Mouse (Mus musculus) 416B (cell line): Measurements from ENCODE around the gene Cfap44.
"Not testable (repeated sequence)": the region's sequence is repeated elsewhere in the genome, so short reads cannot be mapped to it uniquely, and the experiment has no call there.

Source experiments
- DNase-seq: peaks from one replicate; pipeline ENCODE4 v3.0.0; 2011; ENCODE audit warnings: low read depth

The Cfap44 gene

DNA sequence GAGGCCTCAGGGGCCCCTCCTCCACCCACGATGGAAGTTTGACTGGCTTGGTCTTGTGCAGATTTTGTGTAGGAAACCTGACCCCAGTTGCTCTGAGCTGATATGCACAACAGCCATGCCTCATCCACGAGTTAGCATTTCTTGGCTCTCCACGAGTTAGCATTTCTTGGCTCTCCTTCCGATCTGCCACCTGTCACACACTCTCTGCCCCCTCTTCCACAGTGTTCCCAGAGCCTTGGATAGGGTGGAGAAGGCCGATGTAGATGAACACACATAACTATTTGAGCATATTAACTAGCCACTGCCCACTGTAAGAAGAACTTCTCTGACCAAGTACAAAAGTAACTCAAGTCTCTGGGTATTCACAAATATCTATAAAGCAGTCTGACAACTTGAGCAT lies 33.9 kb downstream of the Cfap44 start:
- no peak for DNase-seq

DNA sequence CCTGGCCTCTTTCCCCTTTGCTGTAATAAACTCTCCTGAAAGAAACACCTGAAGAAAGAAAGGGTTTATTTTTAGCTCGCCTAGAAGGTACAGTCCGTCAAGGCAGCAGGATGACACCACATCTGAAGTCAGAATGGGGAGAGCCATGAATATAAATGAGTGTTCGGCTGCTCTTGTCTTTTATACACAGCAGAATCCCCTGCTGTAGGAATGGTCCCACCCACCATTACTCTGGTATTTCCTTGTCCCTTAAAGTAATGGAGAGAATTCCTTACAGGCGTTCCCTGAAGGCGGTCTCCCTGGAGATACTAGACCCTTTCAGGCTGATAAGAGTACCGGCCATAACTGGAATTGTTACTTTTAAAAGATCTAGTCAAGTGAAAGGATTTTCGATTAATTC lies 35.4 kb downstream of the Cfap44 start:
- DNase-seq = no peak

DNA sequence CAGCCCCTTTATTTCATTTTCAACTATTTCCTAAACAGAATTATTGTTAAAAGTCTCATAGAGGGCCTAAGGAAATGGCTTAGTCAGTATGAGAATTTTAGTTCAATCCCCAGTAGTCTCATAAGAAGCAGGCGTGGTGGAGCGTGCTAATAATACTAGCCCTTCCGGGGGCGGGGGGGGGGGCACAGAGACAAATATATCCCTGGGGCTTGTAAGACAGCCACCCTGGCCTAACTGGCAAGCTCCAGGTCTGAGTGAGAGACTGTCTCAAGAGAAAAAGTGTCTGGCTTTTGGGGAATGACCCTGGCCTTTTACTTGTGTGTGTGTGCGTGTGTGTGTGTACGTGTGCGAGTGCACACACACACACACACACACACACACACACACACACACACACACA lies 40.3 kb downstream of the Cfap44 start:
- no peak for DNase-seq

DNA sequence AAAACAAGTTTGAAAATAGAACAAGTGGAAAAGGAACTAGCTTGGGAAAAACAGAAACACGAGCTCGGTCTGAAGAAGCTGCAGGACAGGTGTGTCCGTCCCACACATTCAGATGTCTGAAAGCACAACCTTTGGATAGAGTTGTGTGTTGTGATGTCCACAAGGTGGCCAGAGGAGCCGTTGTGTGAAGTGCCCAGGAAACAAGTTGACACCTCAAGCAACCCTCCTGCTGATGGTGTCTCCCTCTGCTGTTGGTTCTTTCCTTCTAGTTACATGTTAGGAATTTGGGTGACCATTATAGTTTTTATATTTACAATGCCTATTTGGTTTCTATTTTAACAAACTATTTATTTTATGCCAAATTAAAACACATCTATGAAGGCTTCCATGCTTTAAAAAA lies 40.9 kb downstream of the Cfap44 start:
- DNase-seq = peak; percentile 55

DNA sequence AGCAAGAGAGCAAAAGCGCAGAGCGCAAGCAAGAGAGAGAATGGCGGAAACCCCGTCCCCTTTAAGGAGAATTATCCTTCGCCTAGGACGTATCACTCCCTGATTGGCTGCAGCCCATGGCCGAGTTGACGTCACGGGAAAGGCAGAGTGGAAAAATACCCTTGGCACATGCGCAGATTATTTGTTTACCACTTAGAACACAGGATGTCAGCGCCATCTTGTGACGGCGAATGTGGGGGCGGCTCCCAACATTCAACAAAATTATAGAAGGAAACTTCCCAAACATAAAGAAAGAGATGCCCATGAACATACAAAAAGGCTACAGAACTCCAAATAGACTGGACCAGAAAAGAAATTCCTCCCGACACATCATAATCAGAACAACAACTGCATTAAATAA lies 47.3 kb downstream of the Cfap44 start:
- DNase-seq = not testable (repeated sequence)

DNA sequence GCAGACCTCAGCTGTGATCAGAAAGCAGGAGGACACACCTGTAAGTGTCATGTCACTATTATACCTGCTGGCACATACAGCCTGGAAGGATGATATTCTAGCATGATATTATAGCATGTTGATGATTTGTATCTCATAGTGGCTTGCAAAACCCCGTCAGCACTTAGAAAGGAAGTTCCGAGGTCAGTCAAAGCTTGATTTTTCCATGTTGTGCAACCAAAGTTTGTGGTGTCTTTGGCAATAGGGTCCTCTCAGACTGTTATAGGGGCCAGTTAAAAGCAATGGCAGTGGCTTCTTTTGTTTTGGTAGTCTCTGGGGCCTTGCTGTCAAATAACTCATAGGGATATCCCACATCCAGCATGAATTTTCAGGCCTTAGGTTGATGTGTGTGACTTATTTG lies 63.3 kb downstream of the Cfap44 start:
- peak; percentile 79 for DNase-seq

DNA sequence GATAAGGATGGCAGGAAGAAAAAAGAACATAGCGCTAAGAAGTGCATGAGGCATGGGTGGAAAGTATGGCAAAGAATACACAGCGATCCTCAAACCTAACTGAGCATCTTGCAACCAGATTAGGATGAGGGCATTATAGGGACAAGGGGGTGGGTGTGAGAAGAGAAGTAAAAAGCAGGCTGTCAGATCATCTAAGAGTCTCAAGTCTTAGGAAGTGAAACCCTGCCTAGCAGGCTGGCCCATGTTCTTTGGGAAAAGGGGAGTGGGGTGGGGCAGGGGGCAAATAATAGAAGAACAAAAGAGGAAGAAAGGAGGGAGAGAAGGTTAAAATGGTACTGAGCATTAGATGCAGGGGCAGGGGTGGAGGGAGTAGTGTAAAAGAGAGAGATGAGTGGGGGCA lies 64.2 kb downstream of the Cfap44 start:
- DNase-seq = no peak

DNA sequence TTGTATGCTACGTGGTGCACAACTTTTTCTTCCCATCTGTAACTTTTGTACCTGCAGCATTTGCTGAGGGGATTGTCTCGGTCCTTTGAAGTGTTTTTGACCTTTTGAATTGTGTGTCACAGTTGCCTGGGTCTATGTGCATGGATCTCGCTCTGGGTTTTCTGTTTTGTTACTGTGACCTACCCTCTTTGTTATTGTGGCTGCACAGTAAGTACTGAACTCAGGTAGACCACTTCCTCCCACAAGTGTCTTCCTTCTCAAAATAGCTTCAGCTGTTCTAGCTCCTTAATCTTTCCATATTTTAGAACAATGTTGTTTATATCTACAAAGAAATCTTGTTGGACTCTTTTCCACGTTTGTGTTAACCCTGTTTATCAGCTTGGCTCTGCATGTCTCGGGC lies 66.3 kb downstream of the Cfap44 start:
- DNase-seq = no peak

DNA sequence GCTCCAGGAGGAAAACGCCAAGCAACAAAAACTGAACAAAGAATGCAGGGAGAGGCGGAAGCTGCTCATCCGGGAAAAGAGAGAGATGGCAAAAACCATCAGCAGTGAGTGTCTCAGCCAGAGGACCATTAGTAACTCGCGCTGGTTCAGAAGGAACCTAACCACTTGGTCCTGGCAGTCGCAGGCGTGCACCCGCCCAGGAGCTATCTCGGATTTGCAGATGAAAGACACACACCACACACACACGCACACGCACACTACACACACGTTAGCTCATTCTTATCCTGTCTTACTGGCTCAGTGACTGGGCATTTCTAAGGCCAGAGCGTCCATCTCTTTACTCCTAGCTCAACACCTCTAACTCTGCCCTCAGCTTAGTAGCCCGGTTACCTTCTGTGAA lies 80.7 kb downstream of the Cfap44 start:
- DNase-seq = no peak

DNA sequence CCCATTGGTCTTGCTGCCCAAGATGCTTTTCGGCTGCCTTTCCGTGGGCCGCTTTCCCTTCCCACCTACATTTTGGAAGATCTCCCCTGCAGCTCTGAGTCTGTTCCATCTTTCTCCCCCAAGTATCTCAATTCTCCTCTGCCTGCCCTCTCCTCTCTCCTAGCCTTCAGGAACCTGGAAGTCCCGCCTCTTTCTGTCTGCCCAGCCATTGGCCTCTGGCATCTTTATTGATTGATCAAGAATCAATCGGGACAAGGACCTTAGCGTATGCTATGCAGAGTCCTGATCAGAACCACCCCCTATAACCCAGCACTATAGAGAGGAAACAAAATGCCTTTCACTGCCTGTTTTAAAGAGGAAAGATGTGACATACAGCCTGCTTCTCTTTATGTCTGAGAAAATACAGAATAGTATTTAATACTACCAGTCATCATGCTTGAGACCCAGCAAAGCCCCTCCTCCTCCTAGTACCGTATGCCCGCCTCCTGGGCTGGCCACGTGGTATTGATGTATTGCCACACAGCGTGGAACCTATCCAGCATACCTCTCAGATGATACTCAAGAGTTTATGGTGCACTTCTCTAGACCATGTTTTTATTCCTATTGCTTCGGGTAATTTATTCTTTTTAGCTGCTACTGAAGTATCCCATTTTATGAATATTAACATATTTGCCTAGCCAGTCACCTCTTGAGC lies 81.2 kb downstream of the Cfap44 start:
- DNase-seq = no peak

DNA sequence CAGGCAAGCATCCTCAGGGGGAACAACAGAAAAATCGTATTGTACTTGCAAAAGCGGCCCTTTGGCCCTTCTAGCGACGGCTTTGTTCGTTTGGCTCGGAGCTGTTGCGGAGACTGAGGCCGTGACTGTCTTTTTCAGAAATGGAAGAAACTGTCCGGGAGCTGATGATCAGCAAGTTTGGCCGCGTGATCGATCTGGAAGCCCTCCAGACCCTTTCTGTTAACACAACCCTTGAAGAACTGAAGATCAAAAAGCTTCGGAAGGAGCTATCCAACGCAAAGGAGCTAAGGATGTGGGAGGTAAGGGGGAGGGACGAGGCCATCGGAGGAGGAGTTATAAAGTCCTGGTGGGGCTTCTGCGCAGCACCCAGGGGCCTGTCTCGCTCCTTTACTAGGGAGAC lies 84.2 kb downstream of the Cfap44 start:
- DNase-seq = no peak

DNA sequence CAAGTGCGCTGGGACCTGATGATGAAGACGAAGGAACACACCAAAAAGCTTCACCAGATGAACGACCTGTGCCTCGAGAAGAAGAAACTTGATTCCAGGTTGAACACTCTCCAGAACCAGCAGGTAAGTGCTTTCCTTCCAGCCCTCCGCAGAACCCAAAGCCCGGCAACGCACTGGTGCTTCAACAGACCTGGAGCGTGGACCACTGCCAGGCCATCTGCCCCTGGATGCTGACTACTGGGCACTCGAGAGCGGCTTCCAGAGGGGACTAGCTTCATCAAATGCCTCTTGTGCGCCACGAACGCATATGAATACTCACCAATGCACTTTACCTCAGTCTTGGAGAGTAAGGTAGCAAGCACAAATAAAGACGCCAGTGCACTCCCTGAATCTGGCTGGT lies 85.3 kb downstream of the Cfap44 start:
- no peak for DNase-seq

DNA sequence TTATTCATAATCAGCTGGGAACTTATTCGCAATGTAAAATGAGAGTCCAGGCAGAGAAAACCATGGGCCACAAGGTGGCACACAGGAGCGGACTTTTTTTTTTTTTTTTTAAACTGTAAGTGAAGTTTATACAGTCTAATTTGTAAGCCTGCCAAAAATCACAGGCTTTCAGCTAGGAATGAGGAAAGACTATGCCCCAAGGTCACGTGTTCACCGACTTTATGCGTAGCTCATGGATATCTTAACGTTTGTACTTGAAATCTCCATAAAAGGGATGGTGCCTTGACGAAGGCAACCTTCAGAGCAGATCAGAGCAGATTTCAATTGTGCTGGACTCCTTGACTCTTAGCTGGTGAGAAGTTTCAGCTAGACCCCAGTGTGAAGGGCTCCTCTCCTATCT lies 86.0 kb downstream of the Cfap44 start:
- peak; percentile 38 for DNase-seq

DNA sequence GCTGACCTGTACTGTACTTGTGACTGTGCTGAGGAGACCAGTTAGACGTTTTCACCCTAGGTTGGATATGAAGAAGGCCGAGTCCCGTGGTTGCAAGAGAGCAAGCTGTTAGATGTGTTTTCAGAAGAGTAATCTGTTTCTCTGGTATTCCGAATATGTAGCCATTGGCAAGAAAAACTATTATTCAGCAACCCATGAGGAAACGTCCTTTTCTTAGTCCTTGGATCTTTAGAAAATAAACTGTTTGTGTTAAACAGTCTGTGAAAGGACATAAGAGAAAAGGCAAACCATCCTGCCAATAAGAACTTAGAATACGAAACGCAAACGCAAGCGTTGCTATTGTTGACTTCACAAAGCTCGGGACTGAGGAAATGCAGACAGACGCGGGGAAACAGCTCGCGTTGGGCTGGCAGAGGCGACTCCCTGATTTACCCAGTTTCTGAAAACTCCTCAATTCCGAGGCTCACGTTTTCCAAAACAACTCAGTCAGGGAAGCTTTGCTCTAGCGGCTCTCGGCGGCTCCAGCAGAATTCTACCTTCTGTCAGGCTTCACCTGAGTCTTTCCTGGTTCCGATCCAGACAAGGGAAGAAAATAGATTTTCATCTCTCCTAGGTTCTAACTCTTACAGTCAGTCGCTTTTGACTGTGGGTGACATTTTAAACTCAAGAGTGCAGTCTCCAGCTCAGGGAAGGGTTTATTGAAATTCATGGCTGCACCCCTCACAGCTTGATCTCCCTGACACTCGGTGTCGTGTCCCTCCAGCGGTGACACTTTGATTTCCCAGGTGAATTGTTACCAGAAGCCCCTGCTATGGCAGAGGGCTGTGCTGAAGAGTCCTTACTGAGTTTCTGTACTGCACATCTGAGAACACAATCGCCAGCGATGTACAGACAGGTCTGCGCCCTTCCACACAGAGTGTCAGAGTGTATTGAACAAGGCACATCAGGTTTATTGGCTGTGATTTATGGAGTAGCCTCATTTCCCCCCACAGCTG lies 87.3 kb downstream of the Cfap44 start:
- no peak for DNase-seq

DNA sequence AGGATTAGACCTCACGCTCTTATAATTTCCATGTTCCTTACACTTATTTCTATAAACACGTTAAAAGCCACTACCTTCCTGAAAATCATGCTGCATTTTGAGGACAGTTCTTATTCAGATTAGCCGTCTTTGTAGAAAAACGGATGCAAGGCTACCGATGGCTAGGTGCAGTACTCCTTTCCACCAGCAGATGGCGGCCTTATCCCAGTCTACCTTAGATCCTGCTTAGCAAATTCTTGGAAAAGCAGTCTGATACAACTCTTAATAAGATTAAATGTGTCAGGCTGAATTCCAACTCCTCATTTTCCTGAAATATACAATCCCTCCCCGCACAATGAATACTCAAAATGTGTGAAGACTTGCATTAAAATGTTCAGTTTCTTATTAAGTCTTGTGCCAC lies 89.5 kb downstream of the Cfap44 start:
- DNase-seq = peak; percentile 73

DNA sequence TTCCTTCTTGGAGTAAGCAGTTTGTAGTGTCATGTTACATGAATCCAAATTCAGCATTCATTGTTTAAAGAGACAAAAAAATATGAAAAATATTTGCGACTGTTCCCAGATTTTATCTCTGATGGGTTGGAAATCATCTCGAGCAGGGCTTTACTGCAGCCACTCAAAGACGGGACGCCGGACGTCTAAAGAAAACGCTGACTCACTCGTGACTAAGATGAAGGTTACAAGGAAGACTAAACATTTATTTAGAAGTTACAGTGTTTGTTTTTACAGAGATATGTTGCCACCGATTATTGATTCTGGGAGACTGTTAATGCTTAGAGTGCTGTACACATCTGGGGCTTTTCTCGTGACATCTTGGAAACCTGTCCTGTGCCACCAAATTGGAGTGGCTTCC lies 90.2 kb downstream of the Cfap44 start:
- peak; percentile 41 for DNase-seq

DNA sequence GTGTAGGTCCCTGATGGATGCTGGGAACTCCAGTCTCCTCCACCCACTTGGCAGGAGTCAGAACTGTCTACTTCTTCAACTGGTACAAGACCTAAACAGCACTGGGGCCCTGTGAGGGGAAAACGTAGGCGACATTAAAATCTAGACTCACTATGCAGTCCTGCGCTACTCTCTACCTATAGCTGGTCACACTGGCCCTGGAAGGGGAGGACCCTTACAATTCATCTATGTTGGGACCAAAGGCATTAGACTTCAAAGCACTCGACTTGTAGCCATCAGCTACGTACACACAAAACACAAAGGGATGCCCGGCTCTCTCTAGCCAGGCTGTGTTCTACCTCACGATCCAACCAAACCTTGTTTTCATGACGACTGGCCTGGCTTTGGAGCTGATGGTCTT lies 91.1 kb downstream of the Cfap44 start:
- no peak for DNase-seq

DNA sequence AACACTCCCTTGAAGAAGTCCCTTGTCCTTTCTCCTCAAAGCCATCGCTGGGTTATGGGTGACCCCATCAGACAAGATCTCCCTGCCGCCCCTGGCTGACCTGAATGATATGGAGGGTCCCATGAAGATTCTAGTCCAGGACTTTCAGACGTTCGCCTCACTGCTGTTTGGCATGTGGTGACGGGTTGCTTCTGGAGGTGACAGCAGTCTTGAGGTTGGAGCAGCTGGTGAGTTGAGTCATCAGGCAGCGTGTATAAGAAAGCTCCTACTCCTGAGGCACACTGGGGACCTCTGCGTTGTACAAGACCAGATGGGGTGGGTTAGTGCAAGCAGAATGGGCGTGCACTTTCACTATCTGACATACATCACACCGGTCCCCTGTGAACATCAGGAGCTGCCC lies 92.0 kb downstream of the Cfap44 start:
- DNase-seq = peak; percentile 30

DNA sequence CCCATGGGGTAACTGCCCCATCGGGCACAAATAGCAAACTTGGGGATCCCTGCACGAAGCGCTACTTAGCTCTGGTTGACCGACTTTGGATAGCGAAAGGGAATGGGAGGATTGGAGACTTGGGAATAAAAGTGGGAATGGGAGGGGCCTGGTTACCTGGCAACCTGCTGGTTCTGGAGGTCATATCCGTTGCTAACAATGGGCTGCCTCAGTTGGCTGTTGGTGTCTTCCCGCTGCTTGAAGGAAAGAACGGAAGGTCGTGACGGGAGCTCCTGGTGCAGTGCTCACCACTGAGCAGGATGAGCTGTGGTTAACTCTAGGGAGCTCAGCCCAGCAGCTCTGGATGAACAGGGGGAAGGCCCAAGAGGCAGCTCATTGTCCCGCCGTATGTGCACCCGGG lies 92.6 kb downstream of the Cfap44 start:
- DNase-seq = no peak

DNA sequence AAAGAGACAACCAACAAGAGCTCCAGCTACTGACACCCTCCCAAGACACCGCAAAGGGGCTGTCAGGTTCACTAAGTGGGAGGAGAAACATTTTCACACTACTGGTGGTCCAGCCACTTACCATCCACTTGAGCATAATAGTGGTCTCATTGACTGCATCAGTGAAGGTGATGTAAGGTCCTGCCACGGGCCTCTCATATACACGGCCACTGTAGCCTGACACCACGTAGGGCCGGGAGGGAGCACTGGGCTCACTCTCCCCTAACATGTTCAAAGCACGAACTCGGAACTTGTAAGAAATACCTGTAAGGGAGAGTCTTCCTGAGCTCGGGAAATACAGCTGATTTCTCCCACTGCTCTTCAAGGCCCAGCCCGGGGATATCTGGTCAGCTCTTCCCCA lies 96.5 kb downstream of the Cfap44 start:
- no peak for DNase-seq

DNA sequence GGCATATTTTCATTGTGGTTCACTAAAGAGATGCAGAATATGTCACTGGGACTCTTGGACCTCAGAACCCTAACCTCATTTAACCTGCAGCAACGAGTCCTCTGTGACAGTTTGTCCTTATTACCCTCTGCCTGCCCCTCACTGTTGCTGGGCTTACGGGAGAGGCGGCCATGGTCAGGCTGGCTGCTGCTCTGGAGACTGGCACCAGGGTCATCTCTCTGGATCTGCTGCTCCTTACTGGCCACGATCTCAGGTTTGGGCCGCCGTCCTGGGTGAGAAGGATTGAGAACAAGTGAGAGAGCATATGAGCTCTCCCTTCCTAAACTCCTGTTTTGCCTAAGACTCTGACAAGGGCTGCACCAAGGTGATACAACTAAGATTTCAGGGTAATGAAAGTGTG lies 97.6 kb downstream of the Cfap44 start:
- DNase-seq = no peak

DNA sequence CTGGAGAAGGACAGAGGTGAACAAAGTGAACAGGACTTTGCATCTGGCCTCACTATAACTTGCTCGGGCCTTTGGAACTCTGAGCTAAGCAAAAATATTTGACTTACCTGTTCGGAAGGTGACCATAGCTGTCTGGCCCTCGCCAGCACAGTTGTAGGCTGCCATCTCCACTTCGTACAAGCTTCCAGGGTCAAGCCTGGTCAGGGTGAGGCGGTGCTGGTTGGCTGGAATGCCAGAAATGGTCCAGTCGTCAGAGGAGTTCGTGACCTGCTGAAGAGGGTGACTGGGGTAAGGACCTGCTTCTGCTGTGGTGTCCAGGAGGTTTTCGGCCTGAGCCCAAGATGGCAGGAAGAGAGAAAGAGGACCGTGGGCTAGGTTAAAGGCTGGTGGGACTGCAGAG lies 98.1 kb downstream of the Cfap44 start:
- no peak for DNase-seq

DNA sequence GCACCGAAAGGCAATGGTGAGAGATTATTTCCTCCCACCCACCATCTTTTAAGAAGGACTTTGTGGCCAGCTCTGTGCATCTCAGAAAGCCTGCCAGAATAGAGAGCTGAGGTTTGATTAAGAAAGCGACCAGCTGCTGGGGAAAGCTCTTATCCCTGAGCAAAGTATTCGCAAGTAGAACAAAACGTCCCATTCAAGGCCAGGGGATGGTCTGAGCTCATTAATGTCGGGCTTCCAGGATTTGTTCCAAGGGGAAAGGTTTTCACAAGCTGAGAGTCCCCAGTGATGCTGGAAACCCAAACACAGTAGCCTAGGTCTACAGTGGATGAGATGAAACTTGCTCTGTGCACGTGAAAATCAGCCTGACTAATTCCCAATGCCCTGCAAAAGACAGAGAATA lies 99.3 kb downstream of the Cfap44 start:
- DNase-seq = no peak
